Mouse (Mus musculus): Measurements from ENCODE around the gene Gatad2b.
A peak's percentile ranks its signal among the peaks of the same experiment; 100 is the strongest.
"Not testable (repeated sequence)": the region's sequence is repeated elsewhere in the genome, so short reads cannot be mapped to it uniquely, and the experiment has no call there.

Gene Gatad2b

DNA sequence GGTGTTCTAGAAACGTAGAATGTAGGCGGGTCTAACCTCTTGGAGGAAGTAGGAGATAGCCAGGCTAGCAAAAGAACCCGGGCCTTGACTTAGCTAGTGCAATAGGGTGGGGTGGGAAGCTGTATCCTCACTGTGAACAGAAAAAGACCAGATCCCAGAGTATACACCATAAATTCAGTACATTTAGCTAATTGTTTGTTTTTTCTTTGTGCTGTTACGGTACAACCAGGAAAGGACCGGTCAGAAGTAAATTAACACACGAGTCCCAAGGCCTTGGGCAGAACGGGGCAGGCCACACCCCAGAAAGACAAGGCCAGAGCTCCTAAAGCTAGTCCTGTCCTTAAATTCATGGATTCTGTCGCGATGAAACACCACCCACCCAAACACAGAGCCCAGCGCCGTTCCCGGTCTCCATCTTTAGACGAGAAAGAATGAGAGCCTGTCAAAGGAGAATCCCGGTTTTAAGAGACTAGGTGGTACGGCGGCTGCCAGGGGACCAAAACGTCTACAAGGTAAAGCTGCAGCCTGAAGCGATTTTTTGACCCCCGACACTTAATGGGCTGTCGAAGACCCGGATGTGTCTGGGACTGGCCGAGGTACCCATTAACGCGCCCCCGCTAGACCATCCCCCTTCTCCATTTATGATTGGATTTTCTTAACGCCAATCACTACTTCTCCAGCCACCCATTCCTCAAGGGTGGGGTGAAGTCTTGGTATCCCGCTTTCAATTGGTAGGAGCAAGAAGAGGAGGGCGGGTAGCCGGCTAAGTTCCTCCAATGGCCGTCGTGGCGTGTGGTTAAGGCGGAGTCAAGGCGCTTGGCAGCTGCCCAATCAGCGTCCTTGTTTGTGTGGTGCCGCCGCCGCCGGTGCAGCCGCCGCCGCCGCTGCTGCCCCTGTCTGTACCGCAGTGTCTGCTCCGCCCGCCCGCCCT, at the start of gene Gatad2b:
TSS of gene Gatad2b (plus strand) at position 834 of the 931 bp plus-strand sequence.
- DNase-seq (ENCODE audit: low spot score in 2 of 2): peak; percentile 100

DNA sequence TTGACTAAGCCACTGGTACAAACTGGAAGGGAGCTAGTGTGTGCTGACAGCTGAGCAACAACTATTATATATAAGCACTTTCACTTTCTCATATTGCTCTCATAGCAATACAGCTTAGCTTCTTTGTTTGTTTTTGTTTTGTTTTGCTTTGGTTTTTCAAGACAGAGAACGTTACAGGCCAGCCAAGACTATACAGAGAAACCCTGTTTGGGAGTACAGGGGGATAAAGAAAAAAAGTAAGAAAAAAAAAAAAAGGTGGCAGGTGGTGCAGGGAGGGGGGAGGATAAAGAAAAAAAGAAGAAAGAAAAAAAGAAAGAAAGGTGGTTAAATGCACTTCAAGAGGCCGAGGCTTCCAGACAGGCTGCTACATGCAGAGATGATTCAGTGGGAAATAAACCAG, 47.6 kb upstream of the Gatad2b start:
- no peak for DNase-seq (ENCODE audit: low spot score in 2 of 2)

DNA sequence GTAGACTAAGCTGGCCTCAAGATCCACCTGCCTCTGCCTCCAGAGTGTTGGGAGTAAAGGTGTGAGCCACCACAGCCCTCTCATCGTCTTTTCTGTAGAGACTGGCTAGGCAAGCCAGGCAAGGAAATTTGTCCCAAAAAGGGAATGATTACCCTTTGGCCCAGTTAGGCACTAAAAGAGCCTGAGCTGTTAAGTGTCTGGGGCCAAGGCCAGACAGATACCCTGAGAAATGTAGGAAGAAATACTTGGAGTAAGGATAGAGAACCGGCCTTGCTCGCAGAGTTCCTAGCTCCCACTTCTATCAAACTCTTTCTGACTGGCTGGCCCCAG, 45.4 kb upstream of the Gatad2b start:
- peak in 1 of 2 experiments; percentile 33 for DNase-seq (ENCODE audit: low spot score in 2 of 2)

DNA sequence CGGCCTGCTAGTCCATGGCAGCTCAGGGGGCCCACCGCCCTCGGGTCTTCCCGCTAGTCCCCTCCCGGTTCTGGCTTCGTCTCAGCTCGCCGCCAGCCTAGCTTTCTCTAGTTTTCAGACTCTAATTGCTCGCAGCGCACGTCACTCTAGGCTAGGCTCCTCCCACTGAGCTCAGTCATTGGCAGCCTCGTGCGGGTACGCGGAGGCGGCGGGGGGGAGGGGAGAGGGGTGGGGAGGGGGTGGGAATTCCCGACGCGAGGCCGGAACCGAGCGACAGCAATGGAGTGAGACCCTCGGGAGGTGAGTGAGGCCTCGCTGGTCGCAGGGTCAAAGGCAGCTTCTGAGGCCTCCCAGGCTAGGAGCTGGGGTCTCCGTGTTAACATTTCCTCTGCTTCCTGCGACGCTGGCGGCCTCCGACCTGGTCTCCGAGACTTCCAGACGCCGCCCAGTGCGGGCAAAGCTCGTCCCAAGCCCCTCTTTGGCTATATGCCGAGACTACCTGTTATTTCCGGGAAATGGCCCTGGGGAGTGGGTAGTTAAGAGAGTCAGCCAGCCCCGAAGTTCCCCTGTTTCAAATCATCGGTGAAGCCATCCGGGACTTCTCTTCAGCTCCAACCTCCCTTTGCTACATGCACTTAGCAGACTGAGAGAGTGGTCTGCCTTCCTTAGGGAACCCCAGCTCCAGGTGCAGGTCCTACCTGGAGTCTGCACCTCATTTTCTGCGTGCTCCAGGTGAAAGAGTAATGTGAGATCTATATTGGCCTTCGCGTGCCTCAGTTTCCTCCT, 44.8 kb upstream of the Gatad2b start, which contains the start of gene Slc39a1:
TSS of gene Slc39a1 (plus strand) at position 213 of the 786 bp plus-strand sequence.
- DNase-seq (ENCODE audit: low spot score in 2 of 2): peak; percentile 85 to 94

DNA sequence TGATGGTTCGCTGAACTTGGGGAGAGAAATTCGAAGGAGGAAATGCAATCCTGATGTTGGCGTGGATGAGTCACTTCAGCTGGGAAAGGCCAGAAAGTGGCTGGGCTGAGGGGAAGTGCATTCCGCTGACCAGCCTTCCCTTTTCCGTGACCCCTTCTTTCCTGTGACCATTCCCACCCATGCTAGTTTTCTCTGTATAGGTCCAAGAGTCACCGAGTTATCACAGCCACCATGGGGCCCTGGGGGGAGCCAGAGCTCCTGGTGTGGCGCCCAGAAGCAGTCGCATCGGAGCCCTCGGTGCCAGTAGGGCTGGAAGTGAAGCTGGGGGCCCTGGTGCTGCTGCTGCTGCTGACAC, 44.3 kb upstream of the Gatad2b start:
- DNase-seq (ENCODE audit: low spot score in 2 of 2): no peak

DNA sequence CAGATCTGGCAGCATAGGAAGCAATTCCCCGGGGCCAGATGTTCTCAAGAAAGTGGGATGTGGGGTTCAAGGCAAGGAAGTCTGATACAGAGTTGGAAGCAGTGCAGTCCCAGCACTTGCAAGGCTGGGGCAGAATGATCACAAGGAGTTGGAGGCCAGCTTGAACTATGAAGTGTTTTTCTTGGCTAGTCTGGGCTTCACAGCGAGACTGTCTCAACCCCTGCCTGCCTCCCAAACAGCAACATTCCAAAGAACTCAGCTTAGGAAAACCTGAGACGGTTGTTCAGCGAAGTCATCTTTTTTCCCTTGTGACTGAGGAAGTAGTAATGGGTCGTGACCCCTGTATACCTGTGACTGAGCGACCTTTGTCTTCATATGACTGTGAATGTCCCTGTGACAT, 42.2 kb upstream of the Gatad2b start:
- DNase-seq (ENCODE audit: low spot score in 2 of 2): no peak

DNA sequence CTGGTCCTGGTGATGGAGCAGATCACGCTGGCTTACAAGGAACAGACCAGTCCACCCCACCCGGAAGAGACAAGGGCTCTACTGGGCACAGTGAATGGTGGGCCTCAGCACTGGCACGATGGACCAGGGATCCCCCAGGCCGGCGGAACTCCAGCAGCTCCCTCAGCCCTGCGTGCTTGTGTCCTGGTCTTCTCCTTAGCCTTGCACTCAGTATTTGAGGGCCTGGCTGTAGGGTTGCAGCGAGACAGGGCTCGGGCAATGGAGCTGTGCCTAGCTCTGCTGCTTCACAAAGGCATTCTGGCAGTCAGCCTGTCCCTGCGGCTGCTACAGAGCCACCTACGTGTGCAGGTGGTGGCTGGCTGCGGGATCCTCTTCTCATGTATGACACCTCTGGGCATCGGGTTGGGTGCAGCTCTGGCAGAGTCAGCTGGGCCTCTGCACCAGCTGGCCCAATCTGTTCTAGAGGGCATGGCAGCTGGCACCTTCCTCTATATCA, 41.2 kb upstream of the Gatad2b start:
- DNase-seq (ENCODE audit: low spot score in 2 of 2): not testable (repeated sequence)

DNA sequence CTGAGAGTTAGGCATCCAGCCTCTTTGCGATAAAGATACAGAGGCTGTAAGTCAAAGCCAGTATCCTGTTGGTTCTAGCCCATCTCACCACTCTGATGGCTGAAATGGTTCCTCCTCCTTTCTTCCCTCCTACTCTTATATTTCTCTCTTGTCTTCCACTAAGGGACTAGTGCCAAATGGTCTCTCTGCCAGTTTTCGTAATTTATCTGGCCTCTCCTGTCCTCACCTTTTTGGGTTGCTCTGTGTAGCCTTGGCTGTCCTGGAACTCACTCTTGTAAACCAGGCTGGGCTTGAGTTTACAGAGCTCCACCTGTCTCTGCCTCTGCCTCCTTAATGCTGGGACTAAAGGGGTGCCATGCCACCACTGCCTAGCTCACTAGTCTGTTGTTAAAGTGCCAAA, 40.3 kb upstream of the Gatad2b start:
- DNase-seq (ENCODE audit: low spot score in 2 of 2): not testable (repeated sequence)

DNA sequence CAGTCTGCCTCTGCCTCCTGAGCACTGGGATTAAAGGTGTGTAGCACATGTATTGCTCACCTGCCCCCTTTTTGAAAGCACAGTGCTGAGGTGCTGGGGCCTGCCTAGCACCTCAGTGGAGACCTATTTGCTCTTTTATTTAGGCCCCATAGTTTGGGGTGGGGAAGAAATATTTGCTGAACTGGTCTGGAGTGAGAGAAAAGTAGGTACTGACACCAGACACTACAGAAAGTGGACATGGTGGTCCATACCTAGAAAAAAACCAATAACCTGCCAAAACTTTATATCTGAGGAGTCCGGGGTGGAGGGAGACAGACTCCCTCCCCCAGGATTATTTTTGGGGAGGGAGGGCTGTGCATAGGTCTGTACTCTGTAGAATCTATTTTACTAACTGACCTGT, 39.8 kb upstream of the Gatad2b start:
- DNase-seq (ENCODE audit: low spot score in 2 of 2): not testable (repeated sequence)

DNA sequence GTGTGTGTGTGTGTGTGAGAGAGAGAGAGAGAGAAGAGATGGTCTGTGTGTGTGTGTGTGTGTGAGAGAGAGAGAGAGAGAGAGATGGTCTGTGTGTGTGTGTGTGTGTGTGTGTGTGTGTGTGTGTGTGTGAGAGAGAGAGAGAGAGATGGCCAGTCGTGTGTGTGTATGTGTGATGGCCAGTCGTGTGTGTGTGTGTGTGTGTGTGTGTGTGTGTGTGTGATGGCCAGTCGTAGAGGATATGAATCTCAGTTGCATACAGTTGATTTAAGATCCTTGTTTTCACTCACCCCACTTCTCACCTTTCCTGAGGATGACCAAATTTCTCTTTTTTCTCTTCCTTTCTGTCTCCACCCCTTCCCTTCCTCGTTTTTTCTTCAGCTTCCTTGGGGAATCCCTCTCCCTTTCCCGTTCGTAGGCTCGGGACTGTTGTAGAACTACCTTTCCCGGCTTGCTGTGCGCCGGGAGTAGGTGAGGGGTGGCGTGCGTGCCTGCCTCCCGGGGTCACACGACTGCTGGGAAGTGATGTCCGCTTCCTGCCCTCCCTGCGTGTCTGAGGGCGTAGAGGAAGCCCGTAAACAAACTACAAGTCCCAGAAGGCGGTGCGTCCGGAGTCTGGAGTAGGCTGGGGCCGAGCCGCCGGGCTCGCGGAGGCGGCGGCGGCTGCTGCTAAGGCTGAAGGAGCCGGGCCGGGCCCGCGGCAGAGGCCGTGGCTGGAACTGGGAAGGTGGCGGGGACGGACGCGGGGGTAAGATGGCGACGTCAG, 39.1 kb upstream of the Gatad2b start, which contains the start of gene Crtc2:
TSS of gene Crtc2 (plus strand) at position 511 of the 766 bp plus-strand sequence.
- peak; percentile 96 to 98 for DNase-seq (ENCODE audit: low spot score in 2 of 2)

DNA sequence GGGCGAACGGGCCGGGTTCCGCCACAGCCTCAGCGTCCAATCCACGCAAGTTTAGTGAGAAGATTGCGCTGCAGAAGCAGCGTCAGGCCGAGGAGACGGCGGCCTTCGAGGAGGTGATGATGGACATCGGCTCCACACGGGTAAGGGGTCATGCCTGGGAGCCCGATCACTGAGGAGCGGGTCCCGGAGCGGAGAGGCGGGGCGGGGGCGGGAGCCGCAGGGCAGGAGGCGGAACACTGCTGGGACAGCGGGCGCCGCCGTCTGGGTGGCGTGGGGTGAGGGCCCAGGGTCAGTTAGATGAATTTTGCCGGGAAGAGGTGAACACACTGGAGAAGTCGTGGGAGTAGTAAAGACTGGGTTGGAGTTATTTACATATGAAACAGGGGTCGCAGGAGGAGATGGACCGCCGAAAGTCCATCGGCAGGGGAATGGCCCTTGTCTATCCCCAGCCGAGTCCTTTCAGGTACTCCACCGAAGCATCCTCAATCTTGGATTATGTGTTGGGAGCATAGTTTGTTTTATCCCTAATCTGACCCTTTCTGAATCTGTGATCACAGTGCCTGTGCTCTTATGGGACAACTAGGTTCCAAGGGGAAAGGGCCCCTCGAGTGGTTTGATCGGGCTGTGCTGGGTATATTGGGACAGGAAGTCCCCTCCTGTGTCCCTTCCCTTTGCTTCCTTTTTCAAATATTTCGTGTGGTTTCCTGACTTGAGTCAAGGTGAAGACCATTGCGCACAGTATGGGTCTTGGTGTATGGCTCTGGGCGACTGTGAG, 38.4 kb upstream of the Gatad2b start:
- no peak for DNase-seq (ENCODE audit: low spot score in 2 of 2)

DNA sequence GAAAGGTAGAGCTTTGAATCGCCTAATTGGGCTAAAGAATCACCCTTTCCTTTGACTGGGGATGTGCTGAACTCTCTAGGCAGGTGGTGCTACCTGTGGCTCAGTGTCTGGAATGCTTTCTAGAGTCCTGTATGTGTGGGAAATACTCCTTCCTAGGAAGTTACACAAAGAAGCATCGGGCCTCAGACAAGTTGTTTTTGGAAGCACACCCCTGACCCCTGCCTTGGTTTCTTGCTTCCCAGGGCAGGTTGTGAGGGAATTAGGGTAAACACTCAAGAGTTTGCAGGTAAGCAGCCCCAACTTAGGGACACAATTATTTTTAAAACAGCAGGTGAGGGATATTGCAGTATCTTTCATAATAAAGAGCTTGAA, 37.8 kb upstream of the Gatad2b start:
- DNase-seq (ENCODE audit: low spot score in 2 of 2): no peak

DNA sequence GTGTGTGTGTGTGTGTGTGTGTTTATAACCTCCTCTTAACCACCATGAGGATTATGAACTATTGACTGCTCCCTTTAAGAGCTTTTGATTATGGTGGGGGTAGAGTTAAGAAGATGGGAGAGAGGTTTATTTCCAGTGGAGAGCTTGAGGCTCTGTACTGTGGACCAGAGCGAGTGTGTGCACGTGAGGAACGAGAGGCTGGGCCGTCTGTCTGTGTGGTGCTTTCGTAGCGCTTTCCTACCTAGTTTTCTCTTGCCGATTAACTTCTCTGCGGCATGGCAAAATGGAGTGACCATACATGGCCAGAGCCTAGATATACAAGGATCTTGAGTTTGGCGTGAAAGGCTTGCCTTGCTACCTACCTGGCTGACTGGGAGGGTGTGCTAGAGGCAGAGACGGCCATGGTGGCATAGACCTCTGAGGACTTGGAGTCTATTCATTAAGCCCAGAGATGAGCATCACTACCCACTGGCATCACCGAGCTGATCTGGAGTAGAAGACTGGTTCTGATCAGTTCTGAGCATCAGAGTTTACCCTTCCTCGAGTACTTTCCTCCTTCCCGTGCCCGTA, 37.1 kb upstream of the Gatad2b start:
- no peak for DNase-seq (ENCODE audit: low spot score in 2 of 2)

DNA sequence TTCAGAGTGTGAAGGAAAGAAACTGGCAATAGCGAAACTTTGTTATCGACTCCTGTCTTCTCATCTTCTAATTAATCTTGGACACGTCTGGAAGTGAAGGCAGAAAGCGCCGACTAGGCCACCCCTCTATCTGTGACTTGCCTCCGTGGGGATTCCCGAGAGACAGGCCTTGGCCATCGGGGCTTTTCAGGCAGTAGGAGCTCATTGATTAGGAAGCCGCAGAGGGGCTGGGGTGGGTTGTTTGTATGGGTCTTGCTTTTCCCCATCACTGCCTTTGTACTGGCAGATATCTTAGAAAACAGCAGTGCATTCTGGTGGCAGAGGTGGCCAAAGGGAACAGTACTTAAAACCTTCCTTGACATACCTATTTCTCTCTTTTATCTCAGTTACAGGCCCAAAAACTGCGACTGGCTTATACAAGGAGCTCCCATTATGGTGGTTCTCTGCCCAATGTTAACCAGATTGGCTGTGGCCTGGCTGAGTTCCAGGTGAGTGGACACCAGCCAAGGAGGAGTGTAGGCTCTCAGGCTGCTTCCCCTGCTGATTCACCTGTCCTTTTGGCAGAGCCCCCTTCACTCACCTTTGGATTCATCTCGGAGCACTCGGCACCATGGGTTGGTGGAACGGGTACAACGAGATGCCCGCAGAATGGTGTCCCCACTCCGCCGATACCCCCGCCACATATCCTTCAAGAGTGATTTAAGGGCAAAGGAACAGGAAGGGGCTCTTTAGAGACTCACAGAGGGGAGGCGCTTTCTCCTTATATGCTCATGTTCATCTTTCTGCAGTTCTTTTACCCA, 36.0 kb upstream of the Gatad2b start:
- no peak for DNase-seq (ENCODE audit: low spot score in 2 of 2)

DNA sequence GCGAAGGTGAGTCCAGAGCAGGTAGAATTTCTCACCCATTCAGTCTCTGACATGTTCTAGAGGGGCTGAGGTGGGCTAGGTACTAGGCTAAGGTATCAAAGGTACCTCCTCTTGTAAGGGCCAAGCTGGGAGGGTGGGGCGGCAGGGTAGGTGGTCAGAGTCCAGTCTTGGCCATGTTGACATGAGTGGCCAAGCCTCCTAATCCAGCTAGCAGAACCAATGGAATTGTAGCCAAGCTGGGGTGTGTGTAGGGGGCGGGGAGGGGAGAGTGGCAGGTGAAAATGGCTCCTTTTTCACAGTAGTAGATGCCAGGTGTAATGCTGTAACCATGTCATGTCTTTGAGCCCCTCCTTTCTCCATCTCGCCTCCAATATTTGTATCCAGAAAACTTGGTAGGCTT, 34.5 kb upstream of the Gatad2b start:
- no peak for DNase-seq (ENCODE audit: low spot score in 2 of 2)

DNA sequence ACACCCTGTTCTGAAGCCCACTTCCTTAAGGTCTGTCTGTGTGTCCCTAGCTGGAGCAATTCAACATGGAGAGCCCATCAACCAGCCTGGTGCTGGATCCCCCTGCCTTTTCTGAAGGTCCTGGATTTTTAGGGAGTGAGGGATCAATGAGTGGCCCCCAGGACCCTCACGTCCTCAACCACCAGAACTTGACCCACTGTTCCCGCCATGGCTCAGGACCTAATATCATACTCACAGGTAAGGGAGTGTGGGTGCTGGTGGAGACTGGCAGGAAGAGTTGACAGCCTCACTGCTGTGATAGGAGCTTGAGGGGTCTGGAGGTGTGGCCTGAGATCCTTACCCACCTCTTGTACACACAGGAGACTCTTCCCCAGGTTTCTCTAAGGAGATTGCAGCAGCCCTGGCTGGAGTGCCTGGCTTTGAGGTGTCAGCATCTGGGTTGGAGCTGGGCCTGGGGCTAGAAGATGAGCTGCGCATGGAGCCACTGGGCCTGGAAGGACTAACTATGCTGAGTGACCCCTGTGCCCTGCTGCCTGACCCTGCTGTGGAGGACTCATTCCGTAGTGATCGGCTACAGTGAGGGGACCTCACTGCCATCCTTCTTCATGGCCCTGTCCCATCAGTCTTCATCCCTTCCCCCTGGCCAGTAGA, 29.7 kb upstream of the Gatad2b start:
- no peak for DNase-seq (ENCODE audit: low spot score in 2 of 2)

DNA sequence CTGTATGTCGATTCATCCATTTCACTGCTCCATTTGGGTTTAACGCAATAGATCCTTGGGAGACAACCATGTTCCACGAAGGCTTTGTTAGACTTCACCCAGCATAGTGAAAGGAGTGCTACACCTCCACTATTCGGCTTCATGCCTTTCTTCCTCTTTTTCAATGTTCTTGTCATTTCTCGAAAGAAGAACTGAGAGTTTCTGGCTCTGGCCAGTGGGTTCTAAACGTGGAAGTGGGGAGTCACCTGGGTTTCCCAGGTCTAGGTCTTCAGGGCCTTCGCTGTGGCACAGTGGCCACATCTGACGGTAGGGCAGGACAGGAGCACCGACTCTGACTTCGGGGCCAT, 28.3 kb upstream of the Gatad2b start:
- no peak for DNase-seq (ENCODE audit: low spot score in 2 of 2)

DNA sequence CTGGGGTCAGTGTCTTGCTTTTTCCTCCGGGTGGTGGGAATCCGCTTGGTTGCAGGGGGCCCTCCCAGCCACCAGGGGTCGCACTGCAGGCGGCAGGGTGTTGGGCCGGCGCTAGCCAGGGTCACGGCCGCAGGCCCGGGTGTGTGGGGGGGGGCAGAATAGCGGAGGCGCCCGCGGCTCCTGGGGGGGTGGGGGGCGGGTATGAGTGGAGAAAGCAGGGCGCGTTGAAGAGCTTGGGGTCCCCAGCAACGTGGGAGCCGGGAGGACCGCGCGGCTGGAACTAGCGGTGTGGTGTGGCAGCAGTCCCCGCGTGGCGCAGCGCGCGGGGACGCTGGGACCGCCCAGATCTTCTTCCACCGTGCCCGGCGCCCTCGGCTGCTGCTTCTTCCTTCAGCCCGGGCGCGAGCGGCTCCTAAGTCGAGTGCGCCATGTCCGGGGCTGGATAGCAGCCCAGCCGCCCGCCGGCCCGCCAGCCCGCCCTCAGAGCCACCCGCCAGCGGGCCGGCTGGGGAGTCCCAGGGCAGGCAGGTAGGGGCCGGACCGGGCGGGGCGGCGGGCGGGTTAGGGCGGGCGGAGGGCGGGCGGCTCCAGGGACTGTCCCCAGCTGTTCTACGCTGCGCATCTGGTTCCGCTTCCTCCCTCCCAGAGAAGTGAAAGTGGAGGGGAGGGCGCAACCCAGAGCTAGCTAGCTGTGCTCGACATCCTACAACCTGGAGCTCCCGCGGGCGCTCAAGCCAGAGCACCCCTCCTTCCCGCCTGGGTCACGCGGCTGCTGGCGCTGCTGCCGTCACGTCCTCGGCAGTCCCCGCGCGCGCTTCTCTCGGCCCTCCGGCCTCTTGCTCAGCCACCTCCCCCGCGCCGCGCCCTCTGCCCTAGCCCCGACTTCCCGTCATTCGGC, 27.7 kb upstream of the Gatad2b start, which contains the start of gene Dennd4b:
TSS of gene Dennd4b (plus strand) at position 152 of the 898 bp plus-strand sequence.
- peak; percentile 72 to 88 for DNase-seq (ENCODE audit: low spot score in 2 of 2)

Data from left cerebral cortex, adult 9 months (tissue).